Mouse (Mus musculus) CH12.LX (cell line): ENCODE results near the gene Itih4. TPM values are rescaled to one million over a fixed set of nuclear protein-coding genes. Genes with fewer than 3 reads are reported as not detected.

Experiments used
- DNase-seq: peaks from one replicate; pipeline ENCODE4 v3.0.0-alpha.2; 2013; ENCODE audit errors: extremely low read depth
- H3K27ac ChIP-seq: 2 replicates; pipeline ENCODE4 v1.5.1; 2012; ENCODE audit warnings: low read depth, mild to moderate bottlenecking, control low read depth, moderate library complexity; ENCODE audit not compliant: insufficient read depth
- H3K27me3 ChIP-seq: replicated peaks from 2 replicates; pipeline ENCODE3; 2012; ENCODE audit warnings: inconsistent platforms
- H3K36me3 ChIP-seq, 2 experiments: replicated peaks in 1 of 2; 2 replicates each; pipeline versions ENCODE3 to v1.6.1; 2012; ENCODE audit warnings: inconsistent platforms in 1 of 2, low read length in 1 of 2, mild to moderate bottlenecking in 1 of 2, mixed read lengths in 1 of 2, moderate library complexity in 1 of 2; ENCODE audit not compliant: control insufficient read depth in 1 of 2, insufficient read depth in 1 of 2
- H3K4me1 ChIP-seq, 2 experiments: 2 replicates each; pipeline ENCODE4 v1.6.1; 2012; ENCODE audit warnings: inconsistent platforms in 1 of 2, moderate library complexity in 1 of 2; ENCODE audit not compliant: insufficient read depth in 2 of 2, control insufficient read depth in 1 of 2
- H3K4me2 ChIP-seq: 2 replicates; pipeline ENCODE4 v1.6.1; 2012; ENCODE audit warnings: low read depth, mild to moderate bottlenecking, control low read depth; ENCODE audit not compliant: poor library complexity, insufficient read depth, severe bottlenecking
- H3K4me3 ChIP-seq, 3 experiments: fragments of 150-350 bp in 1 of 3; sonication (generic) in 1 of 3; replicated peaks in 1 of 3; 2 replicates each; pipeline versions ENCODE3 to v1.5.1; 2011 to 2012; ENCODE audit warnings: low read depth in 2 of 3, low read length in 2 of 3, mild to moderate bottlenecking in 2 of 3, moderate library complexity in 2 of 3, control low read depth in 1 of 3, improper control_type of control experiment in 1 of 3, inconsistent platforms in 1 of 3, mixed read lengths in 1 of 3; ENCODE audit not compliant: poor library complexity in 1 of 3
- H3K79me2 ChIP-seq: replicated peaks from 2 replicates; pipeline ENCODE4 v1.6.1; 2012; ENCODE audit warnings: mild to moderate bottlenecking, moderate library complexity; ENCODE audit not compliant: control insufficient read depth, poor library complexity, insufficient read depth, severe bottlenecking; ENCODE audit errors: extremely low read depth
- H3K9ac ChIP-seq: 2 replicates; pipeline ENCODE4 v1.6.1; 2012; ENCODE audit warnings: low read depth, mild to moderate bottlenecking, control low read depth, moderate library complexity; ENCODE audit not compliant: insufficient read depth
- H3K9me3 ChIP-seq: replicated peaks from 2 replicates; pipeline ENCODE3; 2012; ENCODE audit warnings: low read length, inconsistent platforms, mixed read lengths
- BHLHE40 ChIP-seq: IDR thresholded peaks from 2 replicates; pipeline ENCODE4 v1.6.1; 2011; ENCODE audit warnings: mild to moderate bottlenecking, low read depth, low read length, improper control_type of control experiment
- CHD2 ChIP-seq: IDR thresholded peaks from 2 replicates; pipeline ENCODE4 v1.6.1; 2011; ENCODE audit warnings: low read length, improper control_type of control experiment
- ETS1 ChIP-seq: conservative IDR thresholded peaks from 2 replicates; pipeline ENCODE4 v1.6.1; 2012; ENCODE audit warnings: low read depth, mild to moderate bottlenecking, inconsistent platforms, low read length, improper control_type of control experiment, moderate library complexity
- GABPA ChIP-seq: IDR thresholded peaks from 2 replicates; pipeline ENCODE4 v1.6.1; 2012; ENCODE audit warnings: low read depth, low read length, improper control_type of control experiment, inconsistent platforms; ENCODE audit not compliant: insufficient replicate concordance
- JUN ChIP-seq: IDR thresholded peaks from 2 replicates; pipeline ENCODE4 v1.6.1; 2011; ENCODE audit warnings: low read depth, mild to moderate bottlenecking, low read length, improper control_type of control experiment, moderate library complexity; ENCODE audit not compliant: insufficient read depth
- MAFK ChIP-seq: IDR thresholded peaks from 2 replicates; pipeline ENCODE4 v1.6.1; 2011; ENCODE audit warnings: low read length, improper control_type of control experiment; ENCODE audit not compliant: insufficient replicate concordance
- MYC ChIP-seq: IDR thresholded peaks from 2 replicates; pipeline ENCODE4 v1.6.1; 2011; ENCODE audit warnings: low read depth, mild to moderate bottlenecking, improper control_type of control experiment, low read length
- NELFE ChIP-seq: IDR thresholded peaks from 2 replicates; pipeline ENCODE4 v1.6.1; 2011; ENCODE audit warnings: low read depth, low read length, improper control_type of control experiment
- NRF1 ChIP-seq: IDR thresholded peaks from 2 replicates; pipeline ENCODE4 v1.6.1; 2014; ENCODE audit warnings: low read depth, mild to moderate bottlenecking, inconsistent platforms, low read length, improper control_type of control experiment, moderate library complexity
- POLR2A ChIP-seq: IDR thresholded peaks from 2 replicates; pipeline ENCODE4 v1.6.1; 2011; ENCODE audit warnings: low read depth, mild to moderate bottlenecking, improper control_type of control experiment, low read length
- SIN3A ChIP-seq: IDR thresholded peaks from 2 replicates; pipeline ENCODE4 v1.6.1; 2012; ENCODE audit warnings: low read length, improper control_type of control experiment, inconsistent platforms
- SMC3 ChIP-seq: IDR thresholded peaks from 2 replicates; pipeline ENCODE4 v1.6.1; 2011; ENCODE audit warnings: low read depth, low read length, improper control_type of control experiment
- TCF12 ChIP-seq: IDR thresholded peaks from 2 replicates; pipeline ENCODE4 v1.6.1; 2014; ENCODE audit warnings: low read depth, mild to moderate bottlenecking, inconsistent platforms, low read length, improper control_type of control experiment
- USF2 ChIP-seq: conservative IDR thresholded peaks from 2 replicates; pipeline ENCODE4 v1.6.1; 2011; ENCODE audit warnings: low read depth, low read length, improper control_type of control experiment
- ZMIZ1 ChIP-seq: IDR thresholded peaks from 2 replicates; pipeline ENCODE4 v1.6.1; 2012; ENCODE audit warnings: low read depth, mild to moderate bottlenecking, inconsistent platforms, low read length, improper control_type of control experiment
- ZNF384 ChIP-seq: IDR thresholded peaks from 2 replicates; pipeline ENCODE4 v1.6.1; 2012; ENCODE audit warnings: low read depth, low read length, improper control_type of control experiment, inconsistent platforms
- dilution Hi-C: fragments of 300-500 bp; cut with MboI; formaldehyde crosslinking; loops from 2 replicates; pipeline ENCODE4 v1.14.3; 2020; ENCODE audit warnings: low sequenced_read_pairs; ENCODE audit not compliant: extremely low pct_unique_long_range_greater_than_20kb, extremely low pct_ligation_motif_present
- in situ Hi-C: fragments of 300-500 bp; cut with MboI; formaldehyde crosslinking; loops from 3 replicates; pipeline ENCODE4 v1.14.3; 2019; ENCODE audit warnings: low sequenced_read_pairs, low pct_ligation_motif_present, low pct_unique_long_range_greater_than_20kb, mixed read lengths
- polyA plus RNA-seq: library from polyadenylated mRNA; unstranded; fragments of >175 nt; gene quantifications from 2 replicates; pipeline ENCODE4 v1.2.1, GENCODE M21; 2012; ENCODE audit warnings: low read depth; ENCODE audit not compliant: insufficient read length
- total RNA-seq, 2 experiments: library from RNA; depleted of rRNA; stranded (reverse); fragments of 300-350 nt in 1 of 2; fragments of >200 nt in 1 of 2; gene quantifications; 2 replicates each; pipeline ENCODE4 v1.2.3; 2012 to 2014

The Itih4 gene
- total and polyA plus RNA-seq, 3 experiments = not detected

GRCm38 (mm10) chr14:30875130-30875865, 11.0 kb upstream of the Itih4 start:
- H3K79me2 ChIP-seq = no peaks in the 10 kb centered on the region
- dilution Hi-C loops (no loop called here), in situ Hi-C loops (no loop called here)
- H3K4me1 ChIP-seq = peaks cover 0 to 3% of the 10 kb centered on the region in 2 experiments; a peak in 2 of 4 replicates
- no peak overlapping the region for H3K4me2 ChIP-seq
- H3K27me3 ChIP-seq = no peaks in the 10 kb centered on the region
- no peak overlapping the region for H3K9ac ChIP-seq
- no peak for DNase-seq
- H3K36me3 ChIP-seq = peaks cover 42 to 93% of the 10 kb centered on the region in 2 experiments
- no peaks in the 10 kb centered on the region for H3K9me3 ChIP-seq
- TF ChIP-seq ZNF384 = no peak
- no peak for TF ChIP-seq USF2
- no peak for TF ChIP-seq BHLHE40
- no peak for TF ChIP-seq JUN
- no peak for TF ChIP-seq SMC3
- no peak for TF ChIP-seq SIN3A
- no peak for TF ChIP-seq ETS1
- TF ChIP-seq POLR2A = no peak
- TF ChIP-seq MAFK = no peak
- no peak for TF ChIP-seq ZMIZ1
- no peak for TF ChIP-seq NELFE
- no peak for TF ChIP-seq TCF12
- no peak for TF ChIP-seq MYC
- TF ChIP-seq NRF1 = no peak
- no peak overlapping the region for H3K27ac ChIP-seq
- H3K4me3 ChIP-seq = no peak overlapping the region

GRCm38 (mm10) chr14:30875955-30876354, 10.3 kb upstream of the Itih4 start:
- peaks cover 0 to 3% of the 10 kb centered on the region in 2 experiments; a peak in 2 of 4 replicates for H3K4me1 ChIP-seq
- no peak overlapping the region for H3K4me2 ChIP-seq
- no peak overlapping the region for H3K27ac ChIP-seq
- H3K4me3 ChIP-seq = no peak overlapping the region
- no peak for DNase-seq
- no peaks in the 10 kb centered on the region for H3K9me3 ChIP-seq
- dilution Hi-C loops = no loop called here
- no peaks in the 10 kb centered on the region for H3K79me2 ChIP-seq
- TF ChIP-seq CHD2 (no peak), GABPA (no peak)
- TF ChIP-seq, all 38 proteins: peak for 0
- H3K9ac ChIP-seq = no peak overlapping the region
- H3K36me3 ChIP-seq = peaks cover 37 to 92% of the 10 kb centered on the region in 2 experiments
- H3K27me3 ChIP-seq = no peaks in the 10 kb centered on the region
- in situ Hi-C loops = no loop called here
